Comparison of ENCODE assay signal across 9 mouse cellular contexts in genomic region chr12:75309756-75310155, GRCm38 (mm10). TPM values are rescaled to one million over a fixed set of nuclear protein-coding genes. Genes with fewer than 3 reads are reported as not detected.
DNase-seq lines count a peak whose midpoint lies in the region; ATAC-seq and TF ChIP-seq lines count a peak whose summit lies in the region.
"Had no signal": no experiment of that assay in that cellular context is flagged by ENCODE, and none has a peak within 500 bp of the region (broad histone marks: within the 10 kb centered on the region; RNA-seq: fewer than 3 reads in every experiment).

No protein-coding gene starts in this region.

- no peaks in the 10 kb centered on the region for H3K36me3 ChIP-seq in forebrain, embryonic 14.5 days (ENCODE audit: control insufficient read depth, insufficient read depth, low read length)
- H3K36me3 ChIP-seq in forebrain, embryonic 13.5 days (ENCODE audit: poor library complexity, severe bottlenecking): no peaks in the 10 kb centered on the region
- H3K36me3 ChIP-seq in heart, embryonic 14.5 days (ENCODE audit: control insufficient read depth, insufficient read depth, low read length): no peaks in the 10 kb centered on the region
- H3K36me3 ChIP-seq in kidney, postnatal 0 days (ENCODE audit: insufficient read depth, low read length): no peaks in the 10 kb centered on the region

- peak; percentile 4 for DNase-seq in forebrain, embryonic 14.5 days (ENCODE audit: low spot score)
- DNase-seq in kidney, postnatal 0 days (ENCODE audit: low spot score): peak; percentile 57
- DNase-seq in lung, postnatal 25 days (ENCODE audit: low spot score): peak; percentile 29
- DNase-seq in frontal cortex, postnatal 14 days (ENCODE audit: low spot score in 2 of 2): no peak

- no peak overlapping the region for H3K9ac ChIP-seq in forebrain, embryonic 14.5 days (ENCODE audit: low read length)
- H3K9ac ChIP-seq in forebrain, embryonic 13.5 days: no peak overlapping the region
- H3K9ac ChIP-seq in heart, embryonic 14.5 days (ENCODE audit: low read length): peak overlapping the region; percentile 75
- H3K9ac ChIP-seq in kidney, postnatal 0 days (ENCODE audit: low read depth, low read length): 0 out of 2 replicates have a peak overlapping the region, but pooled peaks have one; percentile 18

- no peak for TF ChIP-seq CTCF in kidney, postnatal 0 days (IDR thresholded peaks at IDR 0.05; ENCODE audit: low read depth)

- H3K9me3 ChIP-seq in forebrain, embryonic 14.5 days (replicated peaks; ENCODE audit: control insufficient read depth, low read length): no peaks in the 10 kb centered on the region
- no peaks in the 10 kb centered on the region for H3K9me3 ChIP-seq in forebrain, embryonic 13.5 days (replicated peaks)
- no peaks in the 10 kb centered on the region for H3K9me3 ChIP-seq in heart, embryonic 14.5 days (ENCODE audit: control insufficient read depth, low read length)
- H3K9me3 ChIP-seq in kidney, postnatal 0 days (replicated peaks; ENCODE audit: low read length): no peaks in the 10 kb centered on the region

- H3K4me1 ChIP-seq in forebrain, embryonic 14.5 days (ENCODE audit: control insufficient read depth, insufficient read depth, low read length): 0 out of 2 replicates have a peak, but pooled peaks cover 5% of the 10 kb centered on the region
- peaks cover 16% of the 10 kb centered on the region for H3K4me1 ChIP-seq in forebrain, embryonic 13.5 days
- H3K4me1 ChIP-seq in heart, embryonic 14.5 days (ENCODE audit: control insufficient read depth in 2 of 2, insufficient read depth in 2 of 2, low read length in 2 of 2): peaks cover 0 to 2% of the 10 kb centered on the region in 2 experiments; a peak in 1 of 4 replicates
- H3K4me1 ChIP-seq in kidney, postnatal 0 days (replicated peaks; ENCODE audit: insufficient read depth, low read length): no peaks in the 10 kb centered on the region

- no peak overlapping the region for H3K27ac ChIP-seq in forebrain, embryonic 14.5 days (ENCODE audit: low read depth, low read length)
- no peak overlapping the region for H3K27ac ChIP-seq in forebrain, embryonic 13.5 days
- H3K27ac ChIP-seq in heart, embryonic 14.5 days (replicated peaks in 1 of 2; ENCODE audit: control insufficient read depth in 1 of 2, insufficient read depth in 1 of 2, low read depth in 2 of 2, low read length in 2 of 2): peak overlapping the region; percentile 71 to 75
- H3K27ac ChIP-seq in kidney, postnatal 0 days: peak overlapping the region; percentile 51

- no peak overlapping the region for H3K4me3 ChIP-seq in forebrain, embryonic 14.5 days (ENCODE audit: low read depth, low read length)
- no peak overlapping the region for H3K4me3 ChIP-seq in forebrain, embryonic 13.5 days
- H3K4me3 ChIP-seq in heart, embryonic 14.5 days (ENCODE audit: control insufficient read depth in 1 of 2, insufficient read depth in 1 of 2, low read depth in 1 of 2, low read length in 2 of 2): peak overlapping the region; percentile 32 to 48
- H3K4me3 ChIP-seq in kidney, postnatal 0 days (replicated peaks; ENCODE audit: low read depth, low read length): peak overlapping the region; percentile 45

- WGBS in forebrain, embryonic 14.5 days: 64% methylated on average over 6 of the region's 6 CpGs
- 66% methylated on average over 6 of the region's 6 CpGs for WGBS in forebrain, embryonic 13.5 days
- WGBS in heart, embryonic 14.5 days: 36% methylated on average over 6 of the region's 6 CpGs
- 33% methylated on average over 6 of the region's 6 CpGs for WGBS in kidney, postnatal 0 days

- H3K4me2 ChIP-seq in forebrain, embryonic 14.5 days (ENCODE audit: low read length): no peak overlapping the region
- no peak overlapping the region for H3K4me2 ChIP-seq in forebrain, embryonic 13.5 days
- H3K4me2 ChIP-seq in heart, embryonic 14.5 days (ENCODE audit: low read length): peak overlapping the region; percentile 70
- H3K4me2 ChIP-seq in kidney, postnatal 0 days (ENCODE audit: low read length): peak overlapping the region; percentile 68

- no peak for ATAC-seq in forebrain, embryonic 14.5 days
- no peak for ATAC-seq in forebrain, embryonic 13.5 days
- peak; percentile 46; the same call in 1 of the 2 replicates for ATAC-seq in heart, embryonic 14.5 days (ENCODE audit: insufficient number of reproducible peaks, insufficient read depth, low FRiP score, low read depth)
- no peak for ATAC-seq in kidney, postnatal 0 days (replicated peaks; ENCODE audit: low FRiP score, low read depth)
- no peak for ATAC-seq in activated CD4-positive, CD25-positive, alpha-beta regulatory T cell, adult 4 months
- ATAC-seq in megakaryocyte progenitor cell, adult 5-6 weeks (replicated peaks; ENCODE audit: poor library complexity): no peak

- no peaks in the 10 kb centered on the region for H3K27me3 ChIP-seq in forebrain, embryonic 14.5 days (replicated peaks; ENCODE audit: control insufficient read depth, insufficient read depth, low read length)
- peaks cover 4% of the 10 kb centered on the region; the same call in 1 of the 2 replicates for H3K27me3 ChIP-seq in forebrain, embryonic 13.5 days
- peaks cover 23% of the 10 kb centered on the region for H3K27me3 ChIP-seq in heart, embryonic 14.5 days (ENCODE audit: control insufficient read depth, insufficient read depth, low read length)
- no peaks in the 10 kb centered on the region for H3K27me3 ChIP-seq in kidney, postnatal 0 days (ENCODE audit: insufficient read depth, low read length)
- H3K27me3 ChIP-seq: CH12.LX had no signal

RNA-seq across cellular contexts. Expression of gene Rhoj, which starts 1.6 kb away (rescaled TPM):
- 20.9 and 22.5 TPM in 2 replicates for polyA plus RNA-seq in forebrain, embryonic 14.5 days (2014; fragmentation: Nextera tagmentation; extraction: Ambion mirVana)
- polyA plus RNA-seq in forebrain, embryonic 13.5 days (2015; fragmentation: Nextera tagmentation; extraction: Ambion mirVana): 14.1 and 16.6 TPM in 2 replicates
- polyA plus RNA-seq in heart, embryonic 14.5 days (2014; fragmentation: Nextera tagmentation; extraction: Ambion mirVana): 38.2 and 48.5 TPM in 2 replicates
- polyA plus RNA-seq in kidney, postnatal 0 days (2015; fragmentation: Nextera tagmentation; extraction: Ambion mirVana): 51.5 and 53.9 TPM in 2 replicates
- not detected for polyA plus RNA-seq in activated CD4-positive, CD25-positive, alpha-beta regulatory T cell, adult 4 months (2017; shearing (Covaris generic))
- 2.2 and 2.6 TPM in 2 replicates for total RNA-seq in megakaryocyte progenitor cell, adult 5-6 weeks (2015)
- 1.6 and 2.0 TPM in 2 replicates for total RNA-seq in megakaryocyte progenitor cell, adult 5-6 weeks (2017)
- total RNA-seq: CH12.LX had no signal

Comparison
In these comparisons a context has a peak if more than half of its experiments do, and no peak if none do; other contexts are left out.
1. DNase-seq: peak in forebrain, embryonic 14.5 days (single experiment), kidney, postnatal 0 days (single experiment) and lung, postnatal 25 days (single experiment); none in frontal cortex, postnatal 14 days (0 of 2).
2. H3K27ac ChIP-seq: peak in heart, embryonic 14.5 days (2 of 2) and kidney, postnatal 0 days (single experiment); none in forebrain, embryonic 14.5 days (single experiment) and forebrain, embryonic 13.5 days (single experiment).
3. H3K4me2 ChIP-seq: peak in heart, embryonic 14.5 days (single experiment) and kidney, postnatal 0 days (single experiment); none in forebrain, embryonic 14.5 days (single experiment) and forebrain, embryonic 13.5 days (single experiment).
4. H3K4me3 ChIP-seq: peak in heart, embryonic 14.5 days (2 of 2) and kidney, postnatal 0 days (single experiment); none in forebrain, embryonic 14.5 days (single experiment) and forebrain, embryonic 13.5 days (single experiment).
5. H3K9ac ChIP-seq: peak in heart, embryonic 14.5 days (single experiment) and kidney, postnatal 0 days (single experiment); none in forebrain, embryonic 14.5 days (single experiment) and forebrain, embryonic 13.5 days (single experiment).
6. RNA of gene Rhoj, which starts 1.6 kb away (polyA plus RNA-seq): 51.5 to 53.9 TPM in kidney, postnatal 0 days, 38.2 to 48.5 TPM in heart, embryonic 14.5 days, 20.9 to 22.5 TPM in forebrain, embryonic 14.5 days and 14.1 to 16.6 TPM in forebrain, embryonic 13.5 days; not detected in activated CD4-positive, CD25-positive, alpha-beta regulatory T cell, adult 4 months; every median in the first group is over 10 times any median in the second.